Mouse (Mus musculus): ENCODE measurements around the gene Kcnj14. TPM values are rescaled to one million over a fixed set of nuclear protein-coding genes. Genes with fewer than 3 reads are reported as not detected.

Gene Kcnj14
- polyA plus RNA-seq, 1 experiment from 2014 or later: 0.32 TPM

- ATAC-seq: no peak
- 87% methylated on average over 27 of the region's 29 CpGs for WGBS (ENCODE audit: insufficient replicate concordance)
Observed at GRCm38 (mm10) chr7:45794971-45795370, 29.6 kb downstream of the Kcnj14 start.

GRCm38 (mm10) chr7:45793969-45794585, 30.5 kb downstream of the Kcnj14 start:
- WGBS (ENCODE audit: insufficient replicate concordance): 79% methylated on average over 42 of the region's 44 CpGs
- no peak overlapping the region for H3K4me2 ChIP-seq (ENCODE audit: low read depth, low read length)
- no peak overlapping the region for H3K27ac ChIP-seq (ENCODE audit: low read depth)
- peaks cover 34% of the 10 kb centered on the region for H3K27me3 ChIP-seq (ENCODE audit: insufficient read depth, low read length)
- TF ChIP-seq CTCF (IDR thresholded peaks at IDR 0.05; ENCODE audit: low read depth): no peak
- no peak for TF ChIP-seq EP300 (IDR thresholded peaks at IDR 0.05; ENCODE audit: low read depth)
- ATAC-seq (no peak), DNase-seq (no peak)
- no peak overlapping the region for H3K4me3 ChIP-seq (ENCODE audit: low read depth, low read length)
- peaks cover 19% of the 10 kb centered on the region; the same call in 1 of the 2 replicates for H3K4me1 ChIP-seq (ENCODE audit: insufficient read depth)
- no peak overlapping the region for H3K9ac ChIP-seq (replicated peaks)
- no peaks in the 10 kb centered on the region for H3K36me3 ChIP-seq (replicated peaks; ENCODE audit: insufficient read depth, low read length)
- H3K9me3 ChIP-seq (ENCODE audit: low read length): no peaks in the 10 kb centered on the region

More at GRCm38 (mm10) chr7:45794971-45795370, 29.6 kb downstream of the Kcnj14 start:
- peaks cover 19% of the 10 kb centered on the region; the same call in 1 of the 2 replicates for H3K4me1 ChIP-seq (ENCODE audit: insufficient read depth)
- TF ChIP-seq CTCF (IDR thresholded peaks at IDR 0.05; ENCODE audit: low read depth) (no peak), EP300 (IDR thresholded peaks at IDR 0.05; ENCODE audit: low read depth) (no peak)
- H3K4me2 ChIP-seq (ENCODE audit: low read depth, low read length): no peak overlapping the region
- no peak overlapping the region for H3K4me3 ChIP-seq (ENCODE audit: low read depth, low read length)
- no peak overlapping the region for H3K27ac ChIP-seq (ENCODE audit: low read depth)
- no peaks in the 10 kb centered on the region for H3K9me3 ChIP-seq (ENCODE audit: low read length)
- peaks cover 41% of the 10 kb centered on the region for H3K27me3 ChIP-seq (ENCODE audit: insufficient read depth, low read length)
- H3K9ac ChIP-seq (replicated peaks): no peak overlapping the region
- no peak for DNase-seq
- H3K36me3 ChIP-seq (replicated peaks; ENCODE audit: insufficient read depth, low read length): no peaks in the 10 kb centered on the region

- Histone ChIP-seq H3K27ac (ENCODE audit: low read depth) (no peak overlapping the region), H3K4me1 (ENCODE audit: insufficient read depth) (peaks cover 12% of the 10 kb centered on the region; the same call in 1 of the 2 replicates), H3K9me3 (ENCODE audit: low read length) (no peaks in the 10 kb centered on the region), H3K36me3 (replicated peaks; ENCODE audit: insufficient read depth, low read length) (no peaks in the 10 kb centered on the region), H3K27me3 (ENCODE audit: insufficient read depth, low read length) (peaks cover 26% of the 10 kb centered on the region), H3K9ac (replicated peaks) (no peak overlapping the region), H3K4me3 (ENCODE audit: low read depth, low read length) (no peak overlapping the region), H3K4me2 (ENCODE audit: low read depth, low read length) (no peak overlapping the region)
- DNase-seq: no peak
- no peak for ATAC-seq
- TF ChIP-seq EP300 (IDR thresholded peaks at IDR 0.05; ENCODE audit: low read depth) (no peak), CTCF (IDR thresholded peaks at IDR 0.05; ENCODE audit: low read depth) (no peak)
- WGBS (ENCODE audit: insufficient replicate concordance): 79% methylated on average over 24 of the region's 24 CpGs
Observed at GRCm38 (mm10) chr7:45793240-45793639, 31.3 kb downstream of the Kcnj14 start.

GRCm38 (mm10) chr7:45791756-45792490, 32.7 kb downstream of the Kcnj14 start:
- Histone ChIP-seq H3K27me3 (ENCODE audit: insufficient read depth, low read length) (peaks cover 22% of the 10 kb centered on the region), H3K36me3 (replicated peaks; ENCODE audit: insufficient read depth, low read length) (no peaks in the 10 kb centered on the region), H3K4me3 (ENCODE audit: low read depth, low read length) (no peak overlapping the region), H3K4me1 (ENCODE audit: insufficient read depth) (peaks cover 4% of the 10 kb centered on the region; the same call in 1 of the 2 replicates), H3K4me2 (ENCODE audit: low read depth, low read length) (no peak overlapping the region), H3K27ac (ENCODE audit: low read depth) (no peak overlapping the region), H3K9me3 (ENCODE audit: low read length) (no peaks in the 10 kb centered on the region), H3K9ac (replicated peaks) (no peak overlapping the region)
- TF ChIP-seq EP300 (IDR thresholded peaks at IDR 0.05; ENCODE audit: low read depth): no peak
- TF ChIP-seq CTCF (IDR thresholded peaks at IDR 0.05; ENCODE audit: low read depth): no peak
- ATAC-seq (no peak), DNase-seq (no peak)
- WGBS (ENCODE audit: insufficient replicate concordance): 61% methylated on average over 17 of the region's 17 CpGs

GRCm38 (mm10) chr7:45790721-45791120, 33.9 kb downstream of the Kcnj14 start:
- Histone ChIP-seq H3K9me3 (ENCODE audit: low read length) (no peaks in the 10 kb centered on the region), H3K36me3 (replicated peaks; ENCODE audit: insufficient read depth, low read length) (no peaks in the 10 kb centered on the region), H3K27me3 (ENCODE audit: insufficient read depth, low read length) (peaks cover 31% of the 10 kb centered on the region), H3K27ac (ENCODE audit: low read depth) (no peak overlapping the region), H3K4me3 (ENCODE audit: low read depth, low read length) (no peak overlapping the region), H3K4me1 (ENCODE audit: insufficient read depth) (peaks cover 4% of the 10 kb centered on the region; the same call in 1 of the 2 replicates), H3K4me2 (ENCODE audit: low read depth, low read length) (no peak overlapping the region), H3K9ac (replicated peaks) (no peak overlapping the region)
- WGBS (ENCODE audit: insufficient replicate concordance): 46% methylated on average over 6 of the region's 6 CpGs
- TF ChIP-seq EP300 (IDR thresholded peaks at IDR 0.05; ENCODE audit: low read depth): no peak
- TF ChIP-seq CTCF (IDR thresholded peaks at IDR 0.05; ENCODE audit: low read depth): no peak
- DNase-seq (no peak), ATAC-seq (no peak)

GRCm38 (mm10) chr7:45787642-45788041, 36.9 kb downstream of the Kcnj14 start:
- ATAC-seq (no peak), DNase-seq (no peak)
- peaks cover 48% of the 10 kb centered on the region for H3K27me3 ChIP-seq (ENCODE audit: insufficient read depth, low read length)
- H3K9ac ChIP-seq (replicated peaks): no peak overlapping the region
- H3K36me3 ChIP-seq (replicated peaks; ENCODE audit: insufficient read depth, low read length): no peaks in the 10 kb centered on the region
- H3K27ac ChIP-seq (ENCODE audit: low read depth): no peak overlapping the region
- no peak overlapping the region for H3K4me2 ChIP-seq (ENCODE audit: low read depth, low read length)
- H3K4me1 ChIP-seq (ENCODE audit: insufficient read depth): peaks cover 11% of the 10 kb centered on the region; the same call in 1 of the 2 replicates
- H3K9me3 ChIP-seq (ENCODE audit: low read length): no peaks in the 10 kb centered on the region
- TF ChIP-seq CTCF (IDR thresholded peaks at IDR 0.05; ENCODE audit: low read depth): no peak
- no peak for TF ChIP-seq EP300 (IDR thresholded peaks at IDR 0.05; ENCODE audit: low read depth)
- no peak overlapping the region for H3K4me3 ChIP-seq (ENCODE audit: low read depth, low read length)
- WGBS (ENCODE audit: insufficient replicate concordance): 77% methylated on average over 22 of the region's 22 CpGs
